Mouse (Mus musculus): ENCODE results near the gene Pcnx.

GRCm38 (mm10) chr12:81996679-81997362 lies 137.0 kb downstream of the Pcnx start:
- TF ChIP-seq HCFC1 (IDR thresholded peaks at IDR 0.05; ENCODE audit: borderline replicate concordance, insufficient read depth, low read length) = no peak
- TF ChIP-seq ZC3H11A (IDR thresholded peaks at IDR 0.05; ENCODE audit: borderline replicate concordance, low read depth, low read length) = no peak
- no peak for TF ChIP-seq ZNF384 (IDR thresholded peaks at IDR 0.05; ENCODE audit: low read depth, low read length)
- no peak for TF ChIP-seq CHD2 (IDR thresholded peaks at IDR 0.05; ENCODE audit: low read depth, low read length)
